Mouse (Mus musculus): ENCODE measurements around the gene Trabd2b. TPM values are rescaled to one million over a fixed set of nuclear protein-coding genes. Genes with fewer than 3 reads are reported as not detected.

Trabd2b gene
- polyA plus RNA-seq, 1 experiment from 2014 or later = 1.5 TPM

- Histone ChIP-seq H3K9ac (no peak overlapping the region), H3K4me2 (no peak overlapping the region), H3K27me3 (replicated peaks) (peaks cover 69% of the 10 kb centered on the region), H3K9me3 (replicated peaks) (no peaks in the 10 kb centered on the region), H3K27ac (ENCODE audit: poor library complexity, severe bottlenecking) (no peak overlapping the region), H3K36me3 (no peaks in the 10 kb centered on the region), H3K4me3 (no peak overlapping the region), H3K4me1 (replicated peaks) (no peaks in the 10 kb centered on the region)
- ATAC-seq (ENCODE audit: insufficient number of reproducible peaks, low FRiP score) = no peak
These were observed 8.9 kb upstream of the Trabd2b start for GRCm38 (mm10) chr4:114397625-114398024.

- Histone ChIP-seq H3K27ac (ENCODE audit: poor library complexity, severe bottlenecking) (no peak overlapping the region), H3K36me3 (no peaks in the 10 kb centered on the region), H3K9me3 (replicated peaks) (no peaks in the 10 kb centered on the region), H3K27me3 (replicated peaks) (peaks cover 81% of the 10 kb centered on the region), H3K9ac (no peak overlapping the region), H3K4me3 (no peak overlapping the region), H3K4me1 (replicated peaks) (no peaks in the 10 kb centered on the region), H3K4me2 (no peak overlapping the region)
- no peak for ATAC-seq (ENCODE audit: insufficient number of reproducible peaks, low FRiP score)
- WGBS = 63% methylated on average over 3 of the region's 3 CpGs
These were observed 6.7 kb upstream of the Trabd2b start for GRCm38 (mm10) chr4:114399821-114400220.

GRCm38 (mm10) chr4:114401993-114402731 is 4.4 kb upstream of the Trabd2b start:
- Histone ChIP-seq H3K4me1 (replicated peaks) (0 out of 2 replicates have a peak, but pooled peaks cover 5% of the 10 kb centered on the region), H3K4me3 (no peak overlapping the region), H3K9ac (no peak overlapping the region), H3K9me3 (replicated peaks) (no peaks in the 10 kb centered on the region), H3K36me3 (no peaks in the 10 kb centered on the region), H3K27ac (ENCODE audit: poor library complexity, severe bottlenecking) (no peak overlapping the region), H3K27me3 (replicated peaks) (peaks cover 80% of the 10 kb centered on the region), H3K4me2 (no peak overlapping the region)
- 57% methylated on average over 7 of the region's 7 CpGs for WGBS
- no peak for ATAC-seq (ENCODE audit: insufficient number of reproducible peaks, low FRiP score)

- Histone ChIP-seq H3K27ac (ENCODE audit: poor library complexity, severe bottlenecking) (peak overlapping the region; percentile 65; the same call in 1 of the 2 replicates), H3K4me2 (peak overlapping the region; percentile 93), H3K9ac (peak overlapping the region; percentile 80), H3K27me3 (replicated peaks) (peaks cover 86% of the 10 kb centered on the region), H3K4me1 (replicated peaks) (peaks cover 19% of the 10 kb centered on the region), H3K4me3 (peak overlapping the region; percentile 76), H3K9me3 (replicated peaks) (no peaks in the 10 kb centered on the region), H3K36me3 (no peaks in the 10 kb centered on the region)
- peak; percentile 71 for ATAC-seq (ENCODE audit: insufficient number of reproducible peaks, low FRiP score)
- 2% methylated on average over 45 of the region's 74 CpGs for WGBS
These were observed 706 bp upstream of the Trabd2b start for GRCm38 (mm10) chr4:114405682-114406354.

- H3K4me3 ChIP-seq = peak overlapping the region; percentile 76; the same call in 1 of the 2 replicates
- no peak for ATAC-seq (ENCODE audit: insufficient number of reproducible peaks, low FRiP score)
- H3K36me3 ChIP-seq = no peaks in the 10 kb centered on the region
- no peak overlapping the region for H3K27ac ChIP-seq (ENCODE audit: poor library complexity, severe bottlenecking)
- no peak overlapping the region for H3K9ac ChIP-seq
- no peaks in the 10 kb centered on the region for H3K9me3 ChIP-seq (replicated peaks)
- H3K4me2 ChIP-seq = peak overlapping the region; percentile 93
- 51% methylated on average over 3 of the region's 3 CpGs for WGBS
- peaks cover 84% of the 10 kb centered on the region for H3K27me3 ChIP-seq (replicated peaks)
- peaks cover 31% of the 10 kb centered on the region for H3K4me1 ChIP-seq (replicated peaks)
These were observed 992 bp downstream of the Trabd2b start for GRCm38 (mm10) chr4:114407516-114407915.

- no peak overlapping the region for H3K27ac ChIP-seq (ENCODE audit: poor library complexity, severe bottlenecking)
- H3K9me3 ChIP-seq (replicated peaks) = no peaks in the 10 kb centered on the region
- H3K36me3 ChIP-seq = no peaks in the 10 kb centered on the region
- H3K4me1 ChIP-seq (replicated peaks) = peaks cover 31% of the 10 kb centered on the region
- no peak overlapping the region for H3K4me3 ChIP-seq
- H3K27me3 ChIP-seq (replicated peaks) = peaks cover 86% of the 10 kb centered on the region
- no peak overlapping the region for H3K4me2 ChIP-seq
- 86% methylated on average over 2 of the region's 2 CpGs for WGBS
- ATAC-seq (ENCODE audit: insufficient number of reproducible peaks, low FRiP score) = no peak
- H3K9ac ChIP-seq = no peak overlapping the region
These were observed 1.8 kb downstream of the Trabd2b start for GRCm38 (mm10) chr4:114408298-114408697.

- no peak overlapping the region for H3K4me3 ChIP-seq
- H3K36me3 ChIP-seq = no peaks in the 10 kb centered on the region
- no peaks in the 10 kb centered on the region for H3K9me3 ChIP-seq (replicated peaks)
- H3K27ac ChIP-seq (ENCODE audit: poor library complexity, severe bottlenecking) = no peak overlapping the region
- H3K4me2 ChIP-seq = 0 out of 2 replicates have a peak overlapping the region, but pooled peaks have one; percentile 49
- H3K4me1 ChIP-seq (replicated peaks) = peaks cover 31% of the 10 kb centered on the region
- WGBS = 71% methylated on average over 18 of the region's 18 CpGs
- no peak overlapping the region for H3K9ac ChIP-seq
- ATAC-seq (ENCODE audit: insufficient number of reproducible peaks, low FRiP score) = no peak
- H3K27me3 ChIP-seq (replicated peaks) = peaks cover 85% of the 10 kb centered on the region
These were observed 2.5 kb downstream of the Trabd2b start for GRCm38 (mm10) chr4:114408890-114409480.

GRCm38 (mm10) chr4:114409511-114409910 is 3.0 kb downstream of the Trabd2b start:
- Histone ChIP-seq H3K9ac (no peak overlapping the region), H3K4me2 (0 out of 2 replicates have a peak overlapping the region, but pooled peaks have one; percentile 49)

GRCm38 (mm10) chr4:114410026-114410425 is 3.5 kb downstream of the Trabd2b start:
- Histone ChIP-seq H3K27ac (ENCODE audit: poor library complexity, severe bottlenecking) (no peak overlapping the region), H3K36me3 (no peaks in the 10 kb centered on the region), H3K9ac (no peak overlapping the region), H3K9me3 (replicated peaks) (no peaks in the 10 kb centered on the region), H3K4me1 (replicated peaks) (peaks cover 31% of the 10 kb centered on the region), H3K27me3 (replicated peaks) (peaks cover 84% of the 10 kb centered on the region), H3K4me2 (peak overlapping the region; percentile 49), H3K4me3 (no peak overlapping the region)
- 62% methylated on average over 3 of the region's 3 CpGs for WGBS
- no peak for ATAC-seq (ENCODE audit: insufficient number of reproducible peaks, low FRiP score)

More at GRCm38 (mm10) chr4:114409511-114409910, 3.0 kb downstream of the Trabd2b start:
- H3K27ac ChIP-seq (ENCODE audit: poor library complexity, severe bottlenecking) = no peak overlapping the region
- no peak overlapping the region for H3K4me3 ChIP-seq
- no peaks in the 10 kb centered on the region for H3K36me3 ChIP-seq
- H3K27me3 ChIP-seq (replicated peaks) = peaks cover 85% of the 10 kb centered on the region
- peaks cover 31% of the 10 kb centered on the region for H3K4me1 ChIP-seq (replicated peaks)
- no peak for ATAC-seq (ENCODE audit: insufficient number of reproducible peaks, low FRiP score)
- H3K9me3 ChIP-seq (replicated peaks) = no peaks in the 10 kb centered on the region

GRCm38 (mm10) chr4:114410443-114410842 is 3.9 kb downstream of the Trabd2b start:
- peaks cover 31% of the 10 kb centered on the region for H3K4me1 ChIP-seq (replicated peaks)
- H3K4me3 ChIP-seq = peak overlapping the region; percentile 4; the same call in 1 of the 2 replicates
- no peaks in the 10 kb centered on the region for H3K36me3 ChIP-seq
- H3K27ac ChIP-seq (ENCODE audit: poor library complexity, severe bottlenecking) = no peak overlapping the region
- no peaks in the 10 kb centered on the region for H3K9me3 ChIP-seq (replicated peaks)
- no peak for ATAC-seq (ENCODE audit: insufficient number of reproducible peaks, low FRiP score)
- H3K9ac ChIP-seq = no peak overlapping the region
- H3K4me2 ChIP-seq = peak overlapping the region; percentile 49
- WGBS = 21% methylated on average over 11 of the region's 11 CpGs
- H3K27me3 ChIP-seq (replicated peaks) = peaks cover 85% of the 10 kb centered on the region

- Histone ChIP-seq H3K27ac (ENCODE audit: poor library complexity, severe bottlenecking) (no peak overlapping the region), H3K27me3 (replicated peaks) (peaks cover 92% of the 10 kb centered on the region), H3K36me3 (no peaks in the 10 kb centered on the region), H3K4me3 (no peak overlapping the region), H3K4me2 (peak overlapping the region; percentile 49), H3K9ac (no peak overlapping the region), H3K9me3 (replicated peaks) (no peaks in the 10 kb centered on the region), H3K4me1 (replicated peaks) (peaks cover 37% of the 10 kb centered on the region)
- 8% methylated on average over 9 of the region's 9 CpGs for WGBS
- no peak for ATAC-seq (ENCODE audit: insufficient number of reproducible peaks, low FRiP score)
These were observed 4.6 kb downstream of the Trabd2b start for GRCm38 (mm10) chr4:114410958-114411661.
